Mouse (Mus musculus) left cerebral cortex, adult 11 months (tissue): ENCODE measurements around the gene Gm17455.
A peak's percentile ranks its signal among the peaks of the same experiment; 100 is the strongest.

Source experiments
- DNase-seq: peaks from one replicate; pipeline ENCODE4 v3.0.0; 2022; ENCODE audit warnings: low spot score

Gm17455 gene

GRCm38 (mm10) chr10:60373937-60374578 lies 25.5 kb upstream of the Gm17455 start:
- DNase-seq: no peak

- DNase-seq: no peak
Measured at GRCm38 (mm10) chr10:60376704-60377103, 22.8 kb upstream of the Gm17455 start.

GRCm38 (mm10) chr10:60379419-60379957 lies 20.0 kb upstream of the Gm17455 start:
- no peak for DNase-seq

- no peak for DNase-seq
Measured at GRCm38 (mm10) chr10:60380229-60380628, 19.3 kb upstream of the Gm17455 start.

- no peak for DNase-seq
Measured at GRCm38 (mm10) chr10:60381142-60381925, 18.2 kb upstream of the Gm17455 start.

- DNase-seq: no peak
Measured at GRCm38 (mm10) chr10:60388332-60388731, 11.2 kb upstream of the Gm17455 start.

- no peak for DNase-seq
Measured at GRCm38 (mm10) chr10:60389447-60389865, 10.1 kb upstream of the Gm17455 start.

GRCm38 (mm10) chr10:60390177-60390903 lies 9.2 kb upstream of the Gm17455 start:
- DNase-seq: no peak

GRCm38 (mm10) chr10:60390904-60391420 lies 8.6 kb upstream of the Gm17455 start:
- no peak for DNase-seq

GRCm38 (mm10) chr10:60391661-60392060 lies 7.9 kb upstream of the Gm17455 start:
- no peak for DNase-seq

- DNase-seq: no peak
Measured at GRCm38 (mm10) chr10:60394936-60395335, 4.6 kb upstream of the Gm17455 start.

- no peak for DNase-seq
Measured at GRCm38 (mm10) chr10:60395605-60396004, 3.9 kb upstream of the Gm17455 start.

- no peak for DNase-seq
Measured at GRCm38 (mm10) chr10:60398051-60398814, 1.3 kb upstream of the Gm17455 start.

- DNase-seq: no peak
Measured at GRCm38 (mm10) chr10:60400507-60401295, 1.2 kb downstream of the Gm17455 start.

- DNase-seq: peak; percentile 18
Measured at GRCm38 (mm10) chr10:60405460-60406177, 6.1 kb downstream of the Gm17455 start.

- DNase-seq: peak; percentile 21
Measured at GRCm38 (mm10) chr10:60407831-60408230, 8.3 kb downstream of the Gm17455 start.

GRCm38 (mm10) chr10:60411794-60412193 lies 12.3 kb downstream of the Gm17455 start:
- no peak for DNase-seq

GRCm38 (mm10) chr10:60413756-60414155 lies 14.2 kb downstream of the Gm17455 start:
- DNase-seq: no peak

- DNase-seq: no peak
Measured at GRCm38 (mm10) chr10:60417041-60417440, 17.5 kb downstream of the Gm17455 start.

- peak; percentile 36 for DNase-seq
Measured at GRCm38 (mm10) chr10:60418137-60418536, 18.6 kb downstream of the Gm17455 start.
